Mouse (Mus musculus) heart, embryonic 13.5 days (tissue): ENCODE results near the gene Espl1. TPM values are rescaled to one million over a fixed set of nuclear protein-coding genes. Genes with fewer than 3 reads are reported as not detected.
A peak's percentile ranks its signal among the peaks of the same experiment; 100 is the strongest.

Experiments used
- ATAC-seq: fragments of 200-750 bp; cut with Nextera tagmentation; 2 replicates; pipeline ENCODE4 v1.8.0; 2017; ENCODE audit warnings: moderate TSS enrichment; ENCODE audit not compliant: insufficient number of reproducible peaks, low FRiP score, low TSS enrichment; ENCODE audit errors: extremely low read depth
- H3K27ac ChIP-seq: fragments of 300-500 bp; sonication (generic); replicated peaks from 2 replicates; pipeline ENCODE4 v1.5.1; 2015; ENCODE audit warnings: moderate library complexity, mild to moderate bottlenecking, inconsistent platforms
- H3K27me3 ChIP-seq: fragments of 300-500 bp; sonication (generic); replicated peaks from 2 replicates; pipeline ENCODE4 v1.6.1; 2015; ENCODE audit warnings: mild to moderate bottlenecking, inconsistent platforms
- H3K36me3 ChIP-seq: fragments of 300-500 bp; sonication (generic); 2 replicates; pipeline ENCODE4 v1.6.1; 2015; ENCODE audit warnings: mild to moderate bottlenecking, inconsistent platforms
- H3K4me1 ChIP-seq: fragments of 300-500 bp; sonication (generic); 2 replicates; pipeline ENCODE4 v1.6.1; 2015; ENCODE audit warnings: inconsistent platforms
- H3K4me2 ChIP-seq: fragments of 300-500 bp; sonication (generic); 2 replicates; pipeline ENCODE4 v1.6.1; 2015; ENCODE audit warnings: inconsistent platforms, mild to moderate bottlenecking, moderate library complexity
- H3K4me3 ChIP-seq: fragments of 300-500 bp; sonication (generic); 2 replicates; pipeline ENCODE4 v1.5.1; 2015; ENCODE audit warnings: moderate library complexity, mild to moderate bottlenecking, inconsistent platforms
- H3K9ac ChIP-seq: fragments of 300-500 bp; sonication (generic); 2 replicates; pipeline ENCODE4 v1.6.1; 2015; ENCODE audit warnings: inconsistent platforms, mild to moderate bottlenecking, moderate library complexity
- H3K9me3 ChIP-seq: fragments of 300-500 bp; sonication (generic); 2 replicates; pipeline ENCODE4 v1.6.1; 2016; ENCODE audit warnings: inconsistent platforms
- WGBS: fragments of 180-500 bp; shearing (Covaris S2); methylation state at CpG from one replicate; pipeline ENCODE4 v1.1.7; 2015; ENCODE audit warnings: mixed read lengths; 5-methylcytosine and 5-hydroxymethylcytosine counted together
- polyA plus RNA-seq: library from polyadenylated mRNA; unstranded; fragments of >200 nt; fragmentation: Nextera tagmentation; extraction: Ambion mirVana; gene quantifications from 2 replicates; pipeline ENCODE4 v1.2.1, GENCODE M21; 2015

The Espl1 gene
- polyA plus RNA-seq, 1 experiment from 2014 or later = 18.9 TPM

GRCm38 (mm10) chr15:102341580-102341979 lies 45.5 kb downstream of the Espl1 start:
- H3K27me3 ChIP-seq = no peaks in the 10 kb centered on the region
- WGBS = 12% methylated on average over 1 of the region's 1 CpGs
- H3K9ac ChIP-seq = no peak overlapping the region
- no peak for ATAC-seq
- peaks cover 82% of the 10 kb centered on the region for H3K36me3 ChIP-seq
- no peaks in the 10 kb centered on the region for H3K9me3 ChIP-seq
- no peaks in the 10 kb centered on the region for H3K4me1 ChIP-seq
- H3K4me3 ChIP-seq = no peak overlapping the region
- no peak overlapping the region for H3K4me2 ChIP-seq
- no peak overlapping the region for H3K27ac ChIP-seq

GRCm38 (mm10) chr15:102344490-102344889 lies 48.4 kb downstream of the Espl1 start:
- no peak for ATAC-seq

GRCm38 (mm10) chr15:102346444-102346843 lies 50.4 kb downstream of the Espl1 start:
- Histone ChIP-seq H3K4me2 (no peak overlapping the region), H3K9me3 (no peaks in the 10 kb centered on the region), H3K9ac (no peak overlapping the region), H3K36me3 (peaks cover 57% of the 10 kb centered on the region), H3K4me3 (no peak overlapping the region), H3K27ac (no peak overlapping the region), H3K4me1 (peaks cover 14% of the 10 kb centered on the region), H3K27me3 (no peaks in the 10 kb centered on the region)
- no peak; the same call in 1 of the 2 replicates for ATAC-seq
- WGBS = 68% methylated on average over 4 of the region's 4 CpGs

More at GRCm38 (mm10) chr15:102344490-102344889, 48.4 kb downstream of the Espl1 start:
- Histone ChIP-seq H3K27me3 (no peaks in the 10 kb centered on the region), H3K4me1 (peaks cover 2% of the 10 kb centered on the region), H3K4me2 (no peak overlapping the region), H3K9ac (no peak overlapping the region), H3K9me3 (no peaks in the 10 kb centered on the region), H3K36me3 (peaks cover 69% of the 10 kb centered on the region), H3K4me3 (no peak overlapping the region), H3K27ac (no peak overlapping the region)
- WGBS = 94% methylated on average over 3 of the region's 3 CpGs

GRCm38 (mm10) chr15:102350138-102350941 lies 54.3 kb downstream of the Espl1 start, which contains the start of gene Aaas:
Gene Aaas, minus strand, starts transcription at chr15:102350771.
- Histone ChIP-seq H3K9me3 (no peaks in the 10 kb centered on the region), H3K4me2 (peak within 1 kb of the TSS; percentile 83), H3K27ac (peak within 1 kb of the TSS; percentile 69), H3K27me3 (0 out of 2 replicates have a peak, but pooled peaks cover 5% of the 10 kb centered on the region), H3K9ac (peak within 1 kb of the TSS; percentile 88), H3K4me3 (peak within 1 kb of the TSS; percentile 71), H3K4me1 (peaks cover 19% of the 10 kb centered on the region), H3K36me3 (peaks cover 29% of the 10 kb centered on the region)
- WGBS = under 1% methylated on average over 56 of the region's 56 CpGs
- ATAC-seq = peak; percentile 73

- Histone ChIP-seq H3K36me3 (peaks cover 23% of the 10 kb centered on the region), H3K27ac (peak overlapping the region; percentile 69), H3K4me3 (peak overlapping the region; percentile 71), H3K9me3 (no peaks in the 10 kb centered on the region), H3K4me2 (peak overlapping the region; percentile 83), H3K27me3 (peaks cover 11% of the 10 kb centered on the region), H3K4me1 (peaks cover 21% of the 10 kb centered on the region), H3K9ac (peak overlapping the region; percentile 88)
- 0 out of 2 replicates have a peak, but pooled peaks have one; percentile 4 for ATAC-seq
- 6% methylated on average over 11 of the region's 11 CpGs for WGBS
Measured at GRCm38 (mm10) chr15:102350942-102351291, 54.9 kb downstream of the Espl1 start.

GRCm38 (mm10) chr15:102352177-102352576 lies 56.1 kb downstream of the Espl1 start:
- peaks cover 10% of the 10 kb centered on the region for H3K36me3 ChIP-seq
- no peak overlapping the region for H3K4me3 ChIP-seq
- WGBS = 46% methylated on average over 2 of the region's 2 CpGs
- H3K9me3 ChIP-seq = no peaks in the 10 kb centered on the region
- H3K4me1 ChIP-seq = peaks cover 32% of the 10 kb centered on the region
- H3K27me3 ChIP-seq = peaks cover 23% of the 10 kb centered on the region
- no peak overlapping the region for H3K9ac ChIP-seq
- H3K27ac ChIP-seq = no peak overlapping the region
- no peak for ATAC-seq
- no peak overlapping the region for H3K4me2 ChIP-seq

GRCm38 (mm10) chr15:102353986-102354385 lies 57.9 kb downstream of the Espl1 start:
- 84% methylated on average over 2 of the region's 2 CpGs for WGBS
- ATAC-seq = no peak
- H3K4me3 ChIP-seq = no peak overlapping the region
- no peaks in the 10 kb centered on the region for H3K9me3 ChIP-seq
- peaks cover 41% of the 10 kb centered on the region for H3K27me3 ChIP-seq
- no peak overlapping the region for H3K27ac ChIP-seq
- H3K9ac ChIP-seq = no peak overlapping the region
- H3K36me3 ChIP-seq = no peaks in the 10 kb centered on the region
- H3K4me2 ChIP-seq = no peak overlapping the region
- H3K4me1 ChIP-seq = peaks cover 49% of the 10 kb centered on the region

GRCm38 (mm10) chr15:102355134-102355870 lies 59.2 kb downstream of the Espl1 start:
- Histone ChIP-seq H3K9ac (peak overlapping the region; percentile 81), H3K36me3 (no peaks in the 10 kb centered on the region), H3K27me3 (peaks cover 55% of the 10 kb centered on the region), H3K4me3 (peak overlapping the region; percentile 59), H3K4me2 (peak overlapping the region; percentile 97), H3K9me3 (no peaks in the 10 kb centered on the region), H3K4me1 (peaks cover 43% of the 10 kb centered on the region), H3K27ac (peak overlapping the region; percentile 86)
- peak; percentile 39; the same call in 1 of the 2 replicates for ATAC-seq
- under 1% methylated on average over 49 of the region's 49 CpGs for WGBS

GRCm38 (mm10) chr15:102355871-102356441 lies 59.9 kb downstream of the Espl1 start:
- peak overlapping the region; percentile 81 for H3K9ac ChIP-seq
- H3K36me3 ChIP-seq = no peaks in the 10 kb centered on the region
- no peaks in the 10 kb centered on the region for H3K9me3 ChIP-seq
- 0 out of 2 replicates have a peak, but pooled peaks have one; percentile 9 for ATAC-seq
- peak overlapping the region; percentile 86 for H3K27ac ChIP-seq
- peak overlapping the region; percentile 97 for H3K4me2 ChIP-seq
- H3K4me3 ChIP-seq = peak overlapping the region; percentile 59
- H3K4me1 ChIP-seq = peaks cover 43% of the 10 kb centered on the region
- peaks cover 56% of the 10 kb centered on the region for H3K27me3 ChIP-seq
- 3% methylated on average over 38 of the region's 38 CpGs for WGBS

- H3K4me3 ChIP-seq = peak overlapping the region; percentile 59
Measured at GRCm38 (mm10) chr15:102356501-102357325, 60.6 kb downstream of the Espl1 start.

More at GRCm38 (mm10) chr15:102356501-102357325, 60.6 kb downstream of the Espl1 start:
- Histone ChIP-seq H3K4me1 (peaks cover 39% of the 10 kb centered on the region), H3K9ac (peak overlapping the region; percentile 81), H3K9me3 (no peaks in the 10 kb centered on the region), H3K27ac (peak overlapping the region; percentile 86), H3K36me3 (no peaks in the 10 kb centered on the region), H3K27me3 (peaks cover 59% of the 10 kb centered on the region), H3K4me2 (peak overlapping the region; percentile 97)
- ATAC-seq = no peak
- 40% methylated on average over 16 of the region's 16 CpGs for WGBS
